Mouse (Mus musculus) limb, embryonic 12.5 days (tissue): ENCODE measurements around the gene Slc25a5. TPM values are rescaled to one million over a fixed set of nuclear protein-coding genes. Genes with fewer than 3 reads are reported as not detected.

ENCODE experiments used
- ATAC-seq: fragments of 200-750 bp; cut with Nextera tagmentation; 2 replicates; pipeline ENCODE4 v1.8.0; 2017; ENCODE audit warnings: low read depth, moderate TSS enrichment; ENCODE audit not compliant: insufficient number of reproducible peaks, insufficient read depth, low FRiP score, low TSS enrichment
- H3K27ac ChIP-seq: fragments of 300-500 bp; sonication (generic); 2 replicates; pipeline ENCODE4 v1.5.1; 2016; ENCODE audit warnings: mild to moderate bottlenecking, moderate library complexity
- H3K27me3 ChIP-seq: fragments of 300-500 bp; sonication (generic); 2 replicates; pipeline ENCODE4 v1.6.1; 2016; ENCODE audit warnings: mild to moderate bottlenecking, moderate library complexity
- H3K36me3 ChIP-seq: fragments of 300-500 bp; sonication (generic); 2 replicates; pipeline ENCODE4 v1.6.1; 2016; ENCODE audit warnings: mild to moderate bottlenecking, moderate library complexity
- H3K4me1 ChIP-seq: fragments of 300-500 bp; sonication (generic); replicated peaks from 2 replicates; pipeline ENCODE4 v1.6.1; 2016
- H3K4me2 ChIP-seq: fragments of 300-500 bp; sonication (generic); 2 replicates; pipeline ENCODE4 v1.6.1; 2016; ENCODE audit warnings: mild to moderate bottlenecking, moderate library complexity
- H3K4me3 ChIP-seq: fragments of 300-500 bp; sonication (generic); replicated peaks from 2 replicates; pipeline ENCODE4 v1.5.1; 2016; ENCODE audit warnings: mild to moderate bottlenecking
- H3K9ac ChIP-seq: fragments of 300-500 bp; sonication (generic); replicated peaks from 2 replicates; pipeline ENCODE4 v1.6.1; 2016; ENCODE audit warnings: mild to moderate bottlenecking, moderate library complexity
- H3K9me3 ChIP-seq: fragments of 300-500 bp; sonication (generic); 2 replicates; pipeline ENCODE4 v1.6.1; 2016; ENCODE audit warnings: mild to moderate bottlenecking, moderate library complexity
- WGBS: fragments of 180-500 bp; shearing (Covaris S2); methylation state at CpG from one replicate; pipeline ENCODE4 v1.1.7; 2016; 5-methylcytosine and 5-hydroxymethylcytosine counted together
- polyA plus RNA-seq: library from polyadenylated mRNA; unstranded; fragments of >200 nt; fragmentation: Nextera tagmentation; extraction: Ambion mirVana; gene quantifications from 2 replicates; pipeline ENCODE4 v1.2.1, GENCODE M21; 2016

Gene Slc25a5
- 417 and 433 TPM in 2 replicates for polyA plus RNA-seq

- H3K4me2 ChIP-seq: peak within 1 kb of the TSS; percentile 54
- WGBS: 23% methylated on average over 41 of the region's 41 CpGs
- no peaks in the 10 kb centered on the region for H3K4me1 ChIP-seq
- ATAC-seq: peak; percentile 84
- H3K4me3 ChIP-seq: peak within 1 kb of the TSS; percentile 58
- no peaks in the 10 kb centered on the region for H3K27me3 ChIP-seq
- no peaks in the 10 kb centered on the region for H3K9me3 ChIP-seq
- H3K36me3 ChIP-seq: peaks cover 10% of the 10 kb centered on the region; the same call in 1 of the 2 replicates
- H3K27ac ChIP-seq: peak within 1 kb of the TSS; percentile 81
- H3K9ac ChIP-seq: peak within 1 kb of the TSS; percentile 70
Measured at GRCm38 (mm10) chrX:36795424-36796162, at the start of gene Slc25a5. Gene Slc25a5, plus strand, starts transcription at chrX:36795651.

DNA sequence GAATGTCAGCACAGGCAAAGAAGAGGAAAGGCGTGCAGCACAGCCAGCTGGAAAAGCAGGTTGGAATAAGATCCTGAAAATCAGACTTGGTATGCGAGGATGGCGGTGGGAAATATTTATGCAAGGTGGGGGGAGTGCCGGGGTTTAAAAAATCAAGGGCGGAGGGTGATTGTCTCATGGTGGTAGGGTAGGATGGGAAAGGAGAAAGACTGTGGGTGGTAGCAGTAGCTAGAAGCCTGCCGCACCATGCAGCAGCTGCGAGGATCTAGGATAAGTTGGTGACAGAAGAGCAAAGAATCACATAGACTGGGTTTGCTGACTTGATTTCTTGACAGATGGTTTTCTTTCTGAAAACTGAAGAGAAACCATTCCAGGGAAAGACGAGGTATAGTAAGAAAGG lies 48.7 kb upstream of the Slc25a5 start:
- Histone ChIP-seq H3K36me3 (no peaks in the 10 kb centered on the region), H3K4me3 (no peak overlapping the region), H3K9me3 (no peaks in the 10 kb centered on the region), H3K27ac (no peak overlapping the region), H3K27me3 (no peaks in the 10 kb centered on the region), H3K4me1 (no peaks in the 10 kb centered on the region), H3K4me2 (no peak overlapping the region), H3K9ac (no peak overlapping the region)
- 87% methylated on average over 8 of the region's 8 CpGs for WGBS
- no peak for ATAC-seq

DNA sequence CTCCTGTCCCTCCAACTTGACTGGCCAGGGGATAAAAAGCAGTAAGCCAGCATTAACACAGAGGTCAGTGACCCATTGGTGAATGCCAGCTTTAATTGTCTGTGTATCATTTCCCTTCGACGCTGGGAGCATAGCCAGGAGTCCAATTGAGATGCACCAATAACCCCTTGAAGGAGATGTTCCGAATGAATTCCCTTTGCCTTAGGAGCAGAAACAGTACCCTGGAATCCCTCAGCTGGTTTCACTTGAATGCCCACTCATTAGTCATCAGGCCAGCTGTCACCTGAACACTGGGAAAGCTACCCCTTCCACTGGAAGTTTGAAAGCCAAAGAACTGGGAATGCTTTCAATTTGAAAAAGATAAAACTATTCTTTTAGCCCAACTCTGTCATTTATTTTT lies 46.9 kb upstream of the Slc25a5 start:
- no peaks in the 10 kb centered on the region for H3K36me3 ChIP-seq
- no peak overlapping the region for H3K27ac ChIP-seq
- no peak overlapping the region for H3K4me2 ChIP-seq
- 60% methylated on average over 3 of the region's 3 CpGs for WGBS
- ATAC-seq: no peak
- no peak overlapping the region for H3K9ac ChIP-seq
- no peaks in the 10 kb centered on the region for H3K4me1 ChIP-seq
- no peak overlapping the region for H3K4me3 ChIP-seq
- H3K27me3 ChIP-seq: no peaks in the 10 kb centered on the region
- H3K9me3 ChIP-seq: no peaks in the 10 kb centered on the region

DNA sequence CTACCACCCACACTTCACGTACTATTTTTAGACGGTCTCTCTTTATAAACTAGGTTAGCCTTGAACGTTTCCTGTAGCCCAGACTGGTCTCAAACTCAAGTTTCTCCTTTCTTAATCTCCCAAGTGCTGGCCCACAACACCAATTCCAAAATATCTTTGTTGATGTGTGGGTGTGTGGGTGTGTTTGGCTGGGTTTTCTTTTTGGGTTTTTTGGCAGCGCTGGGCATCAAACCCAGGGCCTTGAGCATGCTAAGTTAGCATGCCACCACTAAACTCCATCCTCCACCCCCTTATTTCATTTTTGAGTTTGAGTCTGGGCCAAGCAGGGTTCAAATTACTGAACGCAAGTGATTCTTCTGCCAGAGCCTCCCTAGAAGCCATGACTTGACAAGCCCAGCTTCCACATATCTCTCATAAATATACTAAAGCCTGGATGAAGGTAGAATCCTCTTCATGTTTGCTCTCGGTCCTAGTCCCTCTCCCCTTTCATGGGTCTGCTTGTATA lies 46.1 kb upstream of the Slc25a5 start:
- ATAC-seq: no peak
- H3K9ac ChIP-seq: no peak overlapping the region
- H3K9me3 ChIP-seq: no peaks in the 10 kb centered on the region
- WGBS: 73% methylated on average over 6 of the region's 6 CpGs
- no peak overlapping the region for H3K4me3 ChIP-seq
- no peaks in the 10 kb centered on the region for H3K27me3 ChIP-seq
- no peaks in the 10 kb centered on the region for H3K36me3 ChIP-seq
- no peak overlapping the region for H3K4me2 ChIP-seq
- H3K4me1 ChIP-seq: no peaks in the 10 kb centered on the region
- H3K27ac ChIP-seq: no peak overlapping the region

DNA sequence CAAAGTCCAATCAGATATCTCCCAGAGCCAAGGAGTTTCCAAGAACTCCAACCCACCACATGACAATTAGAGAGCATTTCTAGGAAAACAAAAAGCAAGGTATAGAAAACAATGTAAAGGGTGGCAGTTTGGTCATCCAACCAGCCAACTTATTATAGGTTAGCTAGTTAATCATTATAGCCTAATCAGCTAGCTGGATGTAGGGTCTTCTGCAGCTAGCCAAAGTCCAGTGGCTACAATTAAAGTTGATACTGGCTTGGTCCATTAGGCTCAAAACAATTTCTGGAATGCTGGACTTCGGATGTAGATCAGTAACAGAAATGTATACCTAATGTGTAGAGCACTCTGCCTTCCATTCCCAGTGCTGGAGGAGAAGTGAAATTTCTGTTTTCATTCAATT lies 44.9 kb upstream of the Slc25a5 start:
- 71% methylated on average over 1 of the region's 1 CpGs for whole genome bisulfite sequencing
- Histone ChIP-seq H3K4me3 (no peak overlapping the region), H3K9ac (no peak overlapping the region), H3K4me2 (no peak overlapping the region), H3K27ac (no peak overlapping the region), H3K27me3 (no peaks in the 10 kb centered on the region), H3K4me1 (no peaks in the 10 kb centered on the region), H3K36me3 (no peaks in the 10 kb centered on the region), H3K9me3 (no peaks in the 10 kb centered on the region)
- ATAC-seq: no peak

- Histone ChIP-seq H3K4me1 (no peaks in the 10 kb centered on the region), H3K36me3 (no peaks in the 10 kb centered on the region), H3K9ac (no peak overlapping the region), H3K4me3 (no peak overlapping the region), H3K9me3 (no peaks in the 10 kb centered on the region), H3K27me3 (no peaks in the 10 kb centered on the region), H3K4me2 (no peak overlapping the region), H3K27ac (no peak overlapping the region)
- 91% methylated on average over 3 of the region's 3 CpGs for WGBS
- no peak for ATAC-seq
Measured at GRCm38 (mm10) chrX:36752586-36752985, 42.9 kb upstream of the Slc25a5 start.

DNA sequence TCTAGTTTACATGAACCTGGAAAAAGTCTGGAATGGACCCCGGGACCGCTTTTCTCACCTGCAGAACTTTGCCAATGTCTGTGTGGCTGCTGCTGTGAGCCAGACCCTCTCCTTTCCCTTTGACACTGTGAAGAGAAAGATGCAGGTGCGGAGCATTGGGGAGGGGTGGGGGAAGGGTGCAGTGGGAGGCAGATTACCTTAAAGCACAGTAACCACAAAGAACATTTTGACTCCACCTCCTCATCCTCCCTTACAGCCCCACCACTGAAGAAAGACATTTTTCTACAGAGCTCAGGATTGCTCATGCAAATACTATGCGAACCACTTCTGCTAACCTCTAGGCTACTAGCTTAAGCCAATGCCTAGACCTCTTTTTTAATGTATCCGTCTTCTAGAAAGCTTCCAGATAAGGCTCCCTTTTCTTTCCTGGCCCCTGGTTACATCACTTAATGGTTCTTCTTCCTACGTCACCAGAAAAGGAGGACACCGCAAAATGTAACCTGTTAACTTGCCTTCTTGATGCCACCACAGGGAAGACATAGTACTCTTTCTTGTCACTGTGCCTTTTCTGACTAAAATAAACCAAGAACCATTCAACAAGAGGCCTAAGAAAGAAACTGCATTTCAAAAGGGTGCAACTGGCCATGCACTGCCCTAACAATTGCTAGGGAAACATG lies 37.5 kb upstream of the Slc25a5 start:
- 65% methylated on average over 7 of the region's 7 CpGs for WGBS
- no peaks in the 10 kb centered on the region for H3K9me3 ChIP-seq
- H3K27me3 ChIP-seq: no peaks in the 10 kb centered on the region
- no peaks in the 10 kb centered on the region for H3K36me3 ChIP-seq
- H3K9ac ChIP-seq: no peak overlapping the region
- no peaks in the 10 kb centered on the region for H3K4me1 ChIP-seq
- ATAC-seq: no peak
- H3K4me3 ChIP-seq: no peak overlapping the region
- H3K4me2 ChIP-seq: no peak overlapping the region
- H3K27ac ChIP-seq: no peak overlapping the region

DNA sequence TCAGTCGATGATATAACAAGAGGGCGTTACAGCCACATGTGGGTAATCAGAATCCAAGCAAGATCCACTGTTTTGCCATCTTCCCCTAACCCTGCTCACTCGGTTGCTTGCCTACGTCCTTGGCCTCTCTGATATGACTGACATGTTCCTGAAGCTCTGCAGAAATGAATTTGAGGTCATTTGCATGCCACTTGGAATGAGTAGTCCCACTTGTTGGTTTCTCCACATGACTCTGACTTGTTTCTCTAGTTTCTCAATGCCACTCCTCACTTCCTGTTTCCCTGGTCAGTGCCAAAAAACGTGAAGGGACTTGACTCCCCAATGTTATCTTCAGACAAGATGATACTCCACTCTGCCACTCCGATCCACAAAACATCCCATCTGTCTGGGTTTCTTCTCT lies 36.9 kb upstream of the Slc25a5 start:
- no peaks in the 10 kb centered on the region for H3K36me3 ChIP-seq
- no peak for ATAC-seq
- no peak overlapping the region for H3K27ac ChIP-seq
- H3K9ac ChIP-seq: no peak overlapping the region
- no peaks in the 10 kb centered on the region for H3K4me1 ChIP-seq
- H3K4me3 ChIP-seq: no peak overlapping the region
- no peaks in the 10 kb centered on the region for H3K9me3 ChIP-seq
- no peak overlapping the region for H3K4me2 ChIP-seq
- WGBS: 67% methylated on average over 6 of the region's 6 CpGs
- H3K27me3 ChIP-seq: no peaks in the 10 kb centered on the region

DNA sequence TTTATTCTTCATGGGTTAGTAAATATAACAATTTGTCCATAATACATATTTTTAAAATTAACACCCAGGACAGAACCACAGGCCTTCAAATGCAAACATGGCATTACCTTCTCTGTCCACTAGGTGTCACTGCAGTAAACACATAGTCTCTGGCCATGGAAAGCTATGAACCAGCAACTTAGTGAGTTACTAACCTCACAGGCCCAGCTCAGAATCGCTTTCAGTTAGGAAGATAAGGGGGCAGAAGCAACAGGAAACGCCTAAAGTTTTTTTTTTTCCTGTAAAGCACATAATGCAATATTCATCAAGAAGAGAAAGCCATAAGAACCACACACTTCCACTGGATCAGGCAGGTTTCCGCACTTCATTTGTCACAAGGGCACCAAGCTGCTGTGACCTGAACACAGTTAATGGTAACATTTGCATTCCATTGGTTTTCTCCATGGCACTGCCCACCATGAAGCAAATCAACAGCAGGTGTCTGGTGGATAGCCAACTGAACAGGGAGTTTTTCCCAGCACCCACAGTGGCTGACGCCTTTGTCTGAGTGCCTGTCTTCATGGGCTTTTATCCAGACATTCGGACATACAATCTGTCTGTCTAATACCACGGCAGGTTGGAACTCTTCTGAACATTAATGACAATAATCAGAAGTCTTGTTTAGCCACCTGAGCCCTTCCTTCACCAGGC lies 34.4 kb upstream of the Slc25a5 start:
- no peak overlapping the region for H3K4me2 ChIP-seq
- H3K36me3 ChIP-seq: no peaks in the 10 kb centered on the region
- 66% methylated on average over 6 of the region's 6 CpGs for WGBS
- no peaks in the 10 kb centered on the region for H3K27me3 ChIP-seq
- no peak overlapping the region for H3K9ac ChIP-seq
- no peaks in the 10 kb centered on the region for H3K4me1 ChIP-seq
- H3K9me3 ChIP-seq: no peaks in the 10 kb centered on the region
- H3K27ac ChIP-seq: no peak overlapping the region
- ATAC-seq: no peak
- H3K4me3 ChIP-seq: no peak overlapping the region

- Histone ChIP-seq H3K4me2 (no peak overlapping the region), H3K4me3 (no peak overlapping the region), H3K27ac (no peak overlapping the region), H3K36me3 (no peaks in the 10 kb centered on the region), H3K4me1 (no peaks in the 10 kb centered on the region), H3K9ac (no peak overlapping the region), H3K27me3 (no peaks in the 10 kb centered on the region), H3K9me3 (no peaks in the 10 kb centered on the region)
- WGBS: 83% methylated on average over 5 of the region's 5 CpGs
- ATAC-seq: no peak
Measured at GRCm38 (mm10) chrX:36762289-36762688, 33.2 kb upstream of the Slc25a5 start.

GRCm38 (mm10) chrX:36762894-36763293 lies 32.6 kb upstream of the Slc25a5 start:
- Histone ChIP-seq H3K4me1 (no peaks in the 10 kb centered on the region), H3K4me3 (no peak overlapping the region), H3K9ac (no peak overlapping the region), H3K9me3 (no peaks in the 10 kb centered on the region), H3K27ac (no peak overlapping the region), H3K27me3 (no peaks in the 10 kb centered on the region), H3K4me2 (no peak overlapping the region), H3K36me3 (no peaks in the 10 kb centered on the region)
- no peak for ATAC-seq
- 79% methylated on average over 4 of the region's 4 CpGs for WGBS
